Mouse (Mus musculus) megakaryocyte, embryonic 14.5 days (primary cell): ENCODE data around the gene Tpm4. TPM values are rescaled to one million over a fixed set of nuclear protein-coding genes. Genes with fewer than 3 reads are reported as not detected.

Experiments used
- H3K27me3 ChIP-seq: replicated peaks from 2 replicates; pipeline ENCODE3; 2012; ENCODE audit warnings: inconsistent platforms
- H3K36me3 ChIP-seq: replicated peaks from 2 replicates; pipeline ENCODE3; 2012; ENCODE audit warnings: low read length, inconsistent platforms, mixed read lengths
- H3K4me1 ChIP-seq: 2 replicates; pipeline ENCODE4 v1.6.1; 2012; ENCODE audit warnings: inconsistent platforms
- H3K4me3 ChIP-seq: replicated peaks from 2 replicates; pipeline ENCODE3; 2012; ENCODE audit warnings: moderate library complexity, mild to moderate bottlenecking, inconsistent platforms
- H3K9me3 ChIP-seq: 2 replicates; pipeline ENCODE4 v1.6.1; 2012; ENCODE audit warnings: inconsistent platforms
- FLI1 ChIP-seq: IDR thresholded peaks from 2 replicates; pipeline ENCODE4 v1.6.1; 2012; ENCODE audit warnings: low read length, inconsistent platforms, mixed read lengths
- GATA1 ChIP-seq: IDR thresholded peaks from 3 replicates; pipeline ENCODE4 v1.6.1; 2012; ENCODE audit warnings: mixed read lengths, low read length, inconsistent platforms, borderline replicate concordance
- polyA plus RNA-seq: library from polyadenylated mRNA; stranded (reverse); fragments of >175 nt; gene quantifications from 2 replicates; pipeline ENCODE4 v1.2.3, GENCODE M21; 2012; ENCODE audit warnings: low replicate concordance; ENCODE audit not compliant: insufficient read depth

Tpm4 gene
- polyA plus RNA-seq, 1 experiment: 1,037 TPM

DNA sequence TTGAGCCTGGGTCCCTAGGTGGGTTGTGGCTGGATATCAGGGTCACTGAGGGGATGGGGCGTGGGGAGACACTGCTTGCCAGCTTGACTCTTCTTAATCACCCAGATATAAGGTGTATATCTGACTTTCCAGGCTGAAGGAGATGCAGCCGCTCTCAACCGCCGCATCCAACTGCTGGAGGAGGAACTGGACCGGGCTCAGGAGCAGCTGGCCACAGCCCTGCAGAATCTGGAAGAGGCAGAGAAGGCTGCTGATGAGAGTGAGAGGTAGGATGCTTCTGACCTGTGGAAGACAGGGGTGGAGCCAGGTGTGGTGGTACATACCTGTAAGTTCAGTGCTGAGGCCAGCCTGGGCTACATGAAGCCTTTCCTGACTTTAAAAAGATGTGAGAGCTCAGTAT is 3.7 kb downstream of the Tpm4 start:
- no peak for TF ChIP-seq GATA1
- no peak for TF ChIP-seq FLI1
- H3K4me3 ChIP-seq: peak overlapping the region; percentile 96
- peaks cover 88% of the 10 kb centered on the region for H3K4me1 ChIP-seq
- peaks cover 64% of the 10 kb centered on the region for H3K36me3 ChIP-seq
- no peaks in the 10 kb centered on the region for H3K27me3 ChIP-seq
- no peaks in the 10 kb centered on the region for H3K9me3 ChIP-seq

DNA sequence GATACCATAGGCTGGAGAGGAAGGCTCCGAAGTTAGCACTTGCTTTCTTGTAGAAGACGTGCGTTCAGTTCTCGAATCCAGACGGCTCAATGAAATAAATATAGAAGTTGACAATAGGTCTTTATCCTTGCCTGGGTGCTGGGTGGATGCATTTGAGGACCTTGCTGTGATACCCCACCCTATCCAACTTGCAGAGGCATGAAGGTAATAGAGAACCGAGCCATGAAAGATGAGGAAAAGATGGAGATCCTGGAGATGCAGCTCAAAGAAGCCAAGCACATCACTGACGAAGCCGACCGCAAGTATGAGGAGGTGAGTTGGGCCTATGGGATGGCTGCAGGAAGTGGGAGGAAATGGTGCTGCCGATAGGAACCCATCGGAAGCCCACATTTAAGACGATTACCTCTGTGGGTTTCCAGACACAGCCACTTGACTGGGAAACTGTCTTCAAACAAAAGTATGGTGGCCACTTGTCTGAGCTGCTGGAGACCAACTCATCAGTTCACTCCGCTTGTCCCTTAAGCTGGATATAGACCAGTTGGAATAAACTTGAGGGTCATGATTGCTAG is 8.6 kb downstream of the Tpm4 start:
- H3K9me3 ChIP-seq: no peaks in the 10 kb centered on the region
- H3K4me1 ChIP-seq: peaks cover 100% of the 10 kb centered on the region
- TF ChIP-seq FLI1 (no peak), GATA1 (no peak)
- H3K27me3 ChIP-seq: no peaks in the 10 kb centered on the region
- H3K36me3 ChIP-seq: peaks cover 98% of the 10 kb centered on the region
- H3K4me3 ChIP-seq: peak overlapping the region; percentile 46

DNA sequence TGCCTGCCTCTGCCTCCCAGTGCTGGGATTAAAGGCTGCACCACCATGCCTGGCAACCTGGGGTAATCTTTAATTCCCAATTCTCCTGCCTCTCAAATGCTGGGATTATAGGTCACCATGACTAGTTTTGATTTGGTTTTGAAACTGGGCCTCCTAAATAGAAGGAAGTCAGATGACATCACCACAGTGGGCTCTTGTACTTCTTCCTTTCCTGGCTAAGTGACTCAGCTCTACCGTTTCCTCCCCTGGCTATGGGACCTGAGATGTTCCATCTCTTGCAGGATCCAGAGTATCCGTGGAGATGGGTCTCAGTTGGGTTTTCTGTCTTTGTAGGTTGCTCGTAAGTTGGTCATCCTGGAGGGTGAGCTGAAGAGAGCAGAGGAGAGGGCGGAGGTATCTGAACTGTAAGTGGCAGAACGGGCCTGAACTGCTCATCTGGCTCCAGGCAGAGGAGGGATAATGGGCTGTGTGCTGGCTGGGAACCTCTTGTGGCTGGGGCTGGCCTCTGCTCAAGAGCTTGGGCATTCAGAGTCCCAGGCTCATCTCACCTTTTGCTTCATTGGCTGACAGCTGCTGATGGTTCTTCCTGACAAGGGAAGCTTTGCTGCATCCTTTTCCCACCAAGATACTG is 9.7 kb downstream of the Tpm4 start:
- no peaks in the 10 kb centered on the region for H3K9me3 ChIP-seq
- H3K4me3 ChIP-seq: peak overlapping the region; percentile 24
- H3K36me3 ChIP-seq: peaks cover 96% of the 10 kb centered on the region
- H3K27me3 ChIP-seq: no peaks in the 10 kb centered on the region
- TF ChIP-seq GATA1 (no peak), FLI1 (no peak)
- peaks cover 97% of the 10 kb centered on the region for H3K4me1 ChIP-seq

DNA sequence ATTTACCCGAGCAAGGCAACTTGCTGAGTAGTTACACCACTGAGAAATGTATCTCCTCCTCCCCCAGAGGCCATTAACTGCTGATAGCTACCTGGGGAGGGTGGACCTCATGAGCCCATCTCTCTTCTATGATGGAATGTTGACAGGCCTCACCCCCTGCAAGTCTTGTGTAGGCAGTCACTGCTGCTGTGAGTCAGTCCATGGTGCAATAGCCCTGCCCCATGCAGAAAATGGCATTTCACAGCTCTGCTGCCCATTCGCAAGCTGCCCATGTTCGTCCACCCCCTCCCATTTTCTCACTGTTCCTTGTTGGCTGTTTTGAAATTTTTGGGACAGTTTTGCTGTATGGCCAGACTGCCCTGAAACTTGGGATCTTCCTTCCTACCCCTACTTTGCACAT is 10.7 kb downstream of the Tpm4 start:
- TF ChIP-seq FLI1: no peak
- no peak for TF ChIP-seq GATA1
- H3K9me3 ChIP-seq: no peaks in the 10 kb centered on the region
- H3K4me1 ChIP-seq: peaks cover 94% of the 10 kb centered on the region
- H3K36me3 ChIP-seq: peaks cover 96% of the 10 kb centered on the region
- no peaks in the 10 kb centered on the region for H3K27me3 ChIP-seq
- peak overlapping the region; percentile 81 for H3K4me3 ChIP-seq

DNA sequence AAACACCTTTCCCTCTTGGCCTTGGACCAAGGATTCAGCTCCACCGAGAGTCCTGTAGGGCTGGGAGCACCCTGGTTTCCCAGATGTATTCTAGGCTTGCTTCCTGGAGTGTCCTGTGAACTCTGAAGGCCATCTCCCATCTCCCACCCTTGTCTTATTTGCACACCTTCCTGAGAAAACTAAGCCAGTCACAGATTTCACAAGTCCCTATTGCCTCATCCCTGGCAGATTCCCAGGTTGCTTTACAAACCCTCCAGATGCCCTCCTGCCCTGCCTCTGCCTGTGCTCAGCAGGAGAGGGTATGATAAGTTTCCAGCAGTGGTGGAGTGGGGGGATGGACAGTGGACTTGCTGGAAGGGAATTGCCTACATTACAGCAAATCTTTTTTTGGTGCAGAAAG is 11.3 kb downstream of the Tpm4 start:
- H3K36me3 ChIP-seq: peaks cover 95% of the 10 kb centered on the region
- no peak for TF ChIP-seq FLI1
- TF ChIP-seq GATA1: no peak
- H3K9me3 ChIP-seq: no peaks in the 10 kb centered on the region
- peaks cover 91% of the 10 kb centered on the region for H3K4me1 ChIP-seq
- H3K27me3 ChIP-seq: no peaks in the 10 kb centered on the region
- H3K4me3 ChIP-seq: peak overlapping the region; percentile 81

DNA sequence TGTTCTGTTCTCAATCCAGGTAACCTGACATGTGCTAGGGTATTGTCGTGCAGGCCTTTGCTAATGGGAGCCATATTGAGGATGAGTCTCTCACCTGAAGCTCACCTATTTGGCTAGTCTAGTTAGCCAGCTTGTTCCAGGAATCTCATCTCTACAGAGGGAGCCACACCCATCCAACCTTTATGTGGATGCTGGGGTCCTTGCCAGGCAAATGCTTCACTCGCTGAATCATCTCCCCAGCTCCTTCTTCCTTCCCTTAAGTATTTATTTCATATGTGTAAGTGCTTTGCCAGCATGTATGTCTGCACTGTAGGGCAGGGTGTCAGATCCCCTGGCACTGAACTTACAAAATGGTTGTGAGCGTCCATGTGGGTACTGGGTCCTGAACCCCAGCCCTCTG is 11.8 kb downstream of the Tpm4 start:
- H3K27me3 ChIP-seq: no peaks in the 10 kb centered on the region
- peaks cover 91% of the 10 kb centered on the region for H3K4me1 ChIP-seq
- TF ChIP-seq FLI1 (no peak), GATA1 (no peak)
- H3K9me3 ChIP-seq: no peaks in the 10 kb centered on the region
- peaks cover 95% of the 10 kb centered on the region for H3K36me3 ChIP-seq
- H3K4me3 ChIP-seq: peak overlapping the region; percentile 50

DNA sequence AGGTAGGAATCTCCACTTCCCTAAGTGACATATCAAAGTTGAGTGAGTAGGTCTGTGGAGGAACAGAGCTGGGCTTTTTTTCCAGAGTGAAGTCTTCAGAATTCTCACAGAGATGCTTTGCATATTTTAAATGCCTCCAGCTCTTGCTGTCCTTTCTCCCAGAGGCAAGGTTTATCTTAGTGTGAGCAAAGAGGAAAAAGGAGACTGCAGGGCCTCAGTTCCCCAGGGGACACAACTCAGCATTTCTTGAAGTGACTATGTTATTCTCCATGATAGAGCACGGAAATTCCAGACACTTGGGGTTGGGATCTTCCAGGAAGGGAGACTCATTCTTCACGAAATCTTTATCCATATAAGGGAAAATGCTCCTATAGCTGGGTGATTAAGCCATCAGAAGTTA is 12.5 kb downstream of the Tpm4 start:
- Histone ChIP-seq H3K9me3 (no peaks in the 10 kb centered on the region), H3K4me3 (no peak overlapping the region), H3K27me3 (no peaks in the 10 kb centered on the region), H3K4me1 (peaks cover 90% of the 10 kb centered on the region), H3K36me3 (peaks cover 95% of the 10 kb centered on the region)
- TF ChIP-seq FLI1 (no peak), GATA1 (no peak)

DNA sequence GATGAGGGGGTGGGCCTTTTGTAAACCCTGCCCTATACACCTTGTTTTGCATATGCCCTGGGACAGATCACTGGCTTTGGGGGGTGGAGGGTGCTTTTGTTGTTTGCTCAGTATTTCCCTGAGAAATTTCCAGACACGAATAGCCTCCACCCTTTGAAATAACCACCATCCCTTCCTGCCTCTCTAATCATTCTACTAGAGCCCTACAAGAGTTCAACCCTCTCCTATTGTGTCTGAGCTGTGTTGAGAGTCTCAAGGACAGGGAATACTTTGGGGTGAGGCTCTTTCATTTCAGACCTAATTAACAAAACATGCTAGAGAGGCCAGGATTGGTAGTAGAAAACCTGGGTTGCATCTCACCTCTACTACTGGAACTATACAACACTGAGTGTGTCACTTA is 14.3 kb downstream of the Tpm4 start:
- Histone ChIP-seq H3K27me3 (no peaks in the 10 kb centered on the region), H3K9me3 (no peaks in the 10 kb centered on the region), H3K4me3 (no peak overlapping the region), H3K36me3 (peaks cover 95% of the 10 kb centered on the region), H3K4me1 (peaks cover 81% of the 10 kb centered on the region)
- TF ChIP-seq GATA1 (no peak), FLI1 (no peak)

DNA sequence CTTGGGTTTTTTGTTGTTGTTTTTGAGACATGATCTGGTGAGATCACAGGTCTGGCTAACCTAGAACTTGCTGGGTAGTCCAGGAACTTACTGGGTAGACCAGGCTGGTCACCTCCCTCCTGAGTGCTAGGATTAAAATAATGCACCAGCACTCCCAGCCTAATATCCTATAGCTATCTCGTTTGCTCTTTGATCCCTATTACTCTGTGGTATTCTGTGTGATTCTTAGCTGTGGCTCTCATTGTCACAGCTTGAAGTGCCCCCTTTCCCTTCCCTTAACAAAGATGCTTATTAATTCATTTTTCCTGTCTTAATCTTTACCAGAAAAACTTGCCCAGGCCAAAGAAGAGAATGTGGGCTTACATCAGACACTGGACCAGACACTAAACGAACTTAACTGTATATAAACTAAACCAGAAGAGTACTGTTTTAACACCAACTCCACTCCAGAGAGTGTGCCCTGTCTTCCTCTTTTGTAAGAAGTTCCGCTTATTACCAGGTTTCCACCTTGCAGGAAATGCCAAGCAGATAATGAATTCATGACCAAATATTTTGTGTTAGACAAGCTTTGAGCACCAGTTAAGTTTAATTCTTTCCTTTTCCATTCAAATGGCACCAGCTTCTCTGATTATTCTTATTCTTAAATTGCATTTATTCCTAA is 16.8 kb downstream of the Tpm4 start:
- no peaks in the 10 kb centered on the region for H3K9me3 ChIP-seq
- H3K4me3 ChIP-seq: no peak overlapping the region
- H3K4me1 ChIP-seq: peaks cover 57% of the 10 kb centered on the region
- no peak for TF ChIP-seq FLI1
- TF ChIP-seq GATA1: no peak
- no peaks in the 10 kb centered on the region for H3K27me3 ChIP-seq
- H3K36me3 ChIP-seq: peaks cover 84% of the 10 kb centered on the region

DNA sequence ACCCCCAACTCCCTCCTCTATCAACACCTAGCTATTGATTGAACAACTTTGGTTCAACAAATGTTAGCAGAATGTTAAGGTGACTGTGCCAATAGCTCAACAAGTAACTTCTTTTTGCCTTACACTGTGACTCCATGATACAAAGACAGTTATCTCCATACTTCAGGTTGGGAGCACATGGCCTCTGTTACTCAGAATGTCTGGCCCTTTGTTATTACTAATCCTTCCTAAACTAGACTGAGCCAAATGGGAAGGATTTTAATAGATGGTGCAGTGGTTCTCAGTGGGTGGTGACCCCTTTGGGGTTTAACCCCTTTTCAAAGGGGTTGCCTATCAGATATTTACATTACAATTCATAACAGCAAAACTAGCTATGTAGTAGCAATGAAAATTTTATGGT is 18.6 kb downstream of the Tpm4 start:
- TF ChIP-seq FLI1: no peak
- Histone ChIP-seq H3K27me3 (no peaks in the 10 kb centered on the region), H3K4me1 (peaks cover 49% of the 10 kb centered on the region), H3K4me3 (no peak overlapping the region), H3K36me3 (peaks cover 73% of the 10 kb centered on the region), H3K9me3 (no peaks in the 10 kb centered on the region)
